Mouse (Mus musculus): ENCODE results near the gene Rarb.

DNA sequence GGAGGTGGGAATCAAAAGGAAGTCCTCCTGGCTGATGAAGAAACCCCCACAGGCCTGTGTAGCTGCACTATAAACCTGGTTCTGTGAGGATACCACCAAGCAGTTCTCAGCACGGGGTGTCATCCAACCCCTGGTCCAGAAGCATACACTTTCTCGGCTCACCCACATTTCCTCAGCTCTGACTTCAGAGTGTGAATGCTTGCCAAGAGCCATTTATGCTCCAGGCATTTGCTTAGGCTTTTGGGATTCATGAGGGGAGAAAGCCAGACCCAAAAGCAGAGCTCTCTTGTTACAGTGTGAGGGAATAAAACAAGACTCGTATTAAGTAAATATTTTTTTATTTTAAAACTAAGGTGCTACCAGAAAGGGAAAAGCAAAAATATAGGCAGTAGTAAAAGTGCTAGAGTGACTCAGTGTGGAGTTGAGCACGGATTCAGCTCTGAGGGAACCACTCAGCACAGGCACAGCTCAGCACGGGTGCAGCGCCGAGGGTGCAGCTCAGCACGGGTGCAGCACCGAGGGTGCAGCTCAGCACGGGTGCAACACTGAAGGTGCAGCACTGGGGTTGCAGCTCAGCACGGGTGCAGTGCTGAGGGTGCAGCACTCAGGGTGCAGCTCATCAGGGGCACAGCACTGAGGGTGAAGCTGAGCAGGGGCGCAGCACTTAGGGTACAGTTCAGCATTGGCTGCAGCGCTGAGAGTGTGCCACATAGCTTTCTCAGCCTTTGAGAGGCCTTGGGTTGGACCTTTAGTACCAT is 77.8 kb downstream of the Rarb start:
- TF ChIP-seq POLR2A (IDR thresholded peaks at IDR 0.05; ENCODE audit: low read depth, low read length) (no peak), CTCF (IDR thresholded peaks at IDR 0.05; ENCODE audit: extremely low read depth, insufficient read depth, insufficient read length, insufficient replicate concordance) (no peak)

Data from spleen, adult 2 months (tissue).